Mouse (Mus musculus) bone marrow macrophage, adult 2 months (primary cell): ENCODE results near the gene Acadsb.

ENCODE experiments used
- CTCF ChIP-seq: IDR thresholded peaks from 2 replicates; pipeline ENCODE4 v1.5.1; 2012; ENCODE audit warnings: low read depth, mild to moderate bottlenecking, low read length, moderate library complexity
- POLR2A ChIP-seq: IDR thresholded peaks from 2 replicates; pipeline ENCODE4 v1.6.1; 2012; ENCODE audit warnings: mild to moderate bottlenecking, low read depth, low read length, borderline replicate concordance

DNA sequence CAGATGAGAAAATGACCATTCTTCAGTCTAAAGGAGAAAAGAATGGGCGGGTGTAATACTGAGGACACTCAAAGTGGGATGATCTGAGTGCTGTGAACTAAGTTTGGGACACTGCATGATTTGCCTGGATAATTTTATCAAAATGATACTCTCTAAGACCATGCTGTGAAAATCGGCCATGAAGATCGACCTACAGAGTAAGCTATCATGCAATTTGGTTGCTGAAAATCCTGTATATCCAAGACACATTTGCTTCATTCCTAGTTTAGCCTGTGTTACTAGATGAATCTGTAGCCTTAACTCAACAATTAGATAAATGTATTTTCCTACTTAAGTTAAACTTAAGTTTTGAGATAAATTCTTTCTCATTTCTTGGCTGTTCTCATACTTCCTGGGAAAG lies 56.9 kb downstream of the Acadsb start:
- TF ChIP-seq CTCF (no peak), POLR2A (no peak)
